Mouse (Mus musculus) ES-Bruce4 (cell line): ENCODE measurements around the gene Plekha4.

Experiments used
- CTCF ChIP-seq: IDR thresholded peaks from one replicate; pipeline ENCODE4 v1.8.1; 2011; ENCODE audit warnings: low read depth, low read length
- POLR2A ChIP-seq: IDR thresholded peaks from one replicate; pipeline ENCODE4 v1.8.1; 2011; ENCODE audit warnings: low read length; ENCODE audit not compliant: insufficient read depth

GRCm38 (mm10) chr7:45587631-45588592 is 61.8 kb downstream of the Plekha4 start:
- TF ChIP-seq POLR2A = no peak
- no peak for TF ChIP-seq CTCF
